Mouse (Mus musculus) testis, adult 2 months (tissue): Measurements from ENCODE around the gene Rab5c. TPM values are rescaled to one million over a fixed set of nuclear protein-coding genes. Genes with fewer than 3 reads are reported as not detected.

Experiments
- H3K27ac ChIP-seq: fragments of 200-500 bp; 2 replicates; pipeline ENCODE4 v1.5.1; 2012; ENCODE audit warnings: low read depth, low read length; ENCODE audit not compliant: control insufficient read depth, insufficient read depth
- H3K27me3 ChIP-seq: fragments of 200-500 bp; 2 replicates; pipeline ENCODE4 v1.6.1; 2012; ENCODE audit warnings: mild to moderate bottlenecking, low read length, moderate library complexity; ENCODE audit not compliant: control insufficient read depth, insufficient read depth
- H3K36me3 ChIP-seq: fragments of 200-500 bp; 2 replicates; pipeline ENCODE4 v1.6.1; 2012; ENCODE audit warnings: mild to moderate bottlenecking, low read length; ENCODE audit not compliant: control insufficient read depth, insufficient read depth
- H3K4me1 ChIP-seq: fragments of 200-500 bp; 2 replicates; pipeline ENCODE4 v1.6.1; 2012; ENCODE audit warnings: low read length; ENCODE audit not compliant: control insufficient read depth, insufficient read depth
- H3K4me3 ChIP-seq: fragments of 200-500 bp; 2 replicates; pipeline ENCODE4 v1.5.1; 2012; ENCODE audit warnings: low read depth, mild to moderate bottlenecking, low read length, moderate library complexity, mixed read lengths; ENCODE audit not compliant: control insufficient read depth
- CTCF ChIP-seq: fragments of 200-500 bp; IDR thresholded peaks from 2 replicates; pipeline ENCODE4 v1.5.1; 2012; ENCODE audit warnings: low read depth, mild to moderate bottlenecking, inconsistent platforms, low read length, moderate library complexity; ENCODE audit not compliant: control insufficient read depth, insufficient read depth, insufficient replicate concordance
- POLR2A ChIP-seq: fragments of 200-500 bp; IDR thresholded peaks from 2 replicates; pipeline ENCODE4 v1.6.1; 2012; ENCODE audit warnings: low read depth, mild to moderate bottlenecking, inconsistent platforms, low read length, moderate library complexity; ENCODE audit not compliant: control insufficient read depth
- polyA plus RNA-seq: library from polyadenylated mRNA; depleted of rRNA; stranded (reverse); fragments of >200 nt; gene quantifications from 2 replicates; pipeline ENCODE4 v1.2.3, GENCODE M21; 2012

Rab5c gene
- polyA plus RNA-seq, 1 experiment = 90.7 TPM

- Histone ChIP-seq H3K36me3 (no peaks in the 10 kb centered on the region), H3K27ac (no peak overlapping the region), H3K4me1 (peaks cover 13% of the 10 kb centered on the region), H3K4me3 (no peak overlapping the region), H3K27me3 (no peaks in the 10 kb centered on the region)
- TF ChIP-seq POLR2A (no peak), CTCF (no peak)
Measured at GRCm38 (mm10) chr11:100741348-100741747, 3.3 kb upstream of the Rab5c start.

- Histone ChIP-seq H3K27me3 (no peaks in the 10 kb centered on the region), H3K4me1 (peaks cover 16% of the 10 kb centered on the region), H3K4me3 (no peak overlapping the region), H3K36me3 (no peaks in the 10 kb centered on the region), H3K27ac (no peak overlapping the region)
- TF ChIP-seq CTCF (no peak), POLR2A (no peak)
Measured at GRCm38 (mm10) chr11:100738749-100739148, 734 bp upstream of the Rab5c start.

- Histone ChIP-seq H3K27ac (peak overlapping the region; percentile 62), H3K36me3 (no peaks in the 10 kb centered on the region; the same call in 1 of the 2 replicates)
Measured at GRCm38 (mm10) chr11:100737105-100737733, 796 bp downstream of the Rab5c start.

GRCm38 (mm10) chr11:100736746-100737080 is 1.3 kb downstream of the Rab5c start:
- peak overlapping the region; percentile 86; the same call in 1 of the 2 replicates for H3K4me3 ChIP-seq

More at GRCm38 (mm10) chr11:100737105-100737733, 796 bp downstream of the Rab5c start:
- peaks cover 16% of the 10 kb centered on the region for H3K4me1 ChIP-seq
- TF ChIP-seq CTCF (no peak), POLR2A (no peak)
- H3K4me3 ChIP-seq = peak overlapping the region; percentile 86
- no peaks in the 10 kb centered on the region for H3K27me3 ChIP-seq

GRCm38 (mm10) chr11:100735954-100736745 is 1.9 kb downstream of the Rab5c start:
- H3K4me3 ChIP-seq = no peak overlapping the region
- H3K27ac ChIP-seq = no peak overlapping the region
- TF ChIP-seq CTCF = no peak
- no peak for TF ChIP-seq POLR2A
- peaks cover 16% of the 10 kb centered on the region for H3K4me1 ChIP-seq
- no peaks in the 10 kb centered on the region for H3K27me3 ChIP-seq
- H3K36me3 ChIP-seq = no peaks in the 10 kb centered on the region; the same call in 1 of the 2 replicates

More at GRCm38 (mm10) chr11:100736746-100737080, 1.3 kb downstream of the Rab5c start:
- Histone ChIP-seq H3K36me3 (no peaks in the 10 kb centered on the region; the same call in 1 of the 2 replicates), H3K27me3 (no peaks in the 10 kb centered on the region), H3K27ac (no peak overlapping the region), H3K4me1 (peaks cover 16% of the 10 kb centered on the region)
- TF ChIP-seq CTCF (no peak), POLR2A (no peak)

- H3K27ac ChIP-seq = no peak overlapping the region
- no peak overlapping the region for H3K4me3 ChIP-seq
- TF ChIP-seq POLR2A = no peak
- TF ChIP-seq CTCF = no peak
- H3K36me3 ChIP-seq = no peaks in the 10 kb centered on the region; the same call in 1 of the 2 replicates
- H3K4me1 ChIP-seq = peaks cover 16% of the 10 kb centered on the region
- H3K27me3 ChIP-seq = no peaks in the 10 kb centered on the region
Measured at GRCm38 (mm10) chr11:100735134-100735865, 2.7 kb downstream of the Rab5c start.
